Mouse (Mus musculus): ENCODE results near the gene Nrgn.

GRCm38 (mm10) chr9:37540701-37541575 lies 11.8 kb downstream of the Nrgn start:
- TF ChIP-seq CTCF (IDR thresholded peaks at IDR 0.05) (no peak), POLR2A (IDR thresholded peaks at IDR 0.05; ENCODE audit: insufficient read depth, low read depth, low read length) (0 out of 2 replicates have a peak, but pooled peaks have one; percentile 11)

All from heart, adult 2 months (tissue).